Mouse (Mus musculus): ENCODE data around the gene Arsa. TPM values are rescaled to one million over a fixed set of nuclear protein-coding genes. Genes with fewer than 3 reads are reported as not detected.
A peak's percentile ranks its signal among the peaks of the same experiment; 100 is the strongest.

Arsa gene
- polyA plus RNA-seq, 1 experiment from 2014 or later = 22.1 TPM

DNA sequence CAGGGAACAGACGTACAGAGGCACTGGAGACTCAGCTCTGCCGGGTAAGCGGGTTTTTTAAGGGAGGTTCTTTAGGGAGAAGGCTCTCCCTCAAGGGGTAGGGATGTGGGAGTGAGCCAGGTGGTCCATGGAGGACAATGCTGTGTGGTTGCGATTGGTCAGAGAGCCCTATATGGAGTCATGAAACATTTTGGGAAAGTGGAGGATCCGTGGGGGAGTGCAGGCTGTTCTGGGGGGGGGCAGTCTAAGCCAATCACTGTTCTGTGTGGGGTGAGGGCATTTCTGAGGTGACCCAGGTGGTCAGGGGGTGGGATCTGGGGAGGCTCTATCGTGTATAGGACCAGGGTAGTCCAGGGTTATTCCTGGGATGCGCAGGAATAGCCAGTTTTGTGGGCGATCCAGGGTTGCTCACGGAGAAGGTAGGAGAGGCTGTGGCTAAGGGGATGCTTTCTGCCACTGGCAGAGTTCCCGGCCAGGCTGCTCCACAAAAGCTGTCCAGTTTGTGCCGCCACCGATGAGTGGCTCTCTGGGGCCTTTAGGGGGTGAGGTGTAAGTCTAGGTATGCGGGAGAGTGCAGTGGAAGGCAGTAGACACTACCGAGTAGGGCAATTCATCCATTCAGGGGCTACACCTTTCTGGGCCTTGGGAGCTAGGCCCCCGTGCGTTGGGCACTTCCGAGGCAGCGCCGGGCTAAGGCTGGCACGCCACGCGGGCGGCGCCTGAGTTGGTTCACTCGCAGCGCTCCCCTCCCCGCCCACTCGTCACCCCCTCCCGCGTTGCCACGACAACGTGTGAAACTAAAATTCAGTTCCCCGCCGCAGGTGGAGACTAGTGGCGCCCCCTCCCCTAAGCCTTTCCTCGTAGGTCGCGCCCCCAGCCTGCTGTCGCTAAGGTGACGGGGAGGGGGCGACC, 21.1 kb upstream of the Arsa start:
- Histone ChIP-seq H3K9me3 (ENCODE audit: control insufficient read depth, low read length) (no peaks in the 10 kb centered on the region), H3K27ac (ENCODE audit: low read length) (peak overlapping the region; percentile 63), H3K9ac (ENCODE audit: low read length) (peak overlapping the region; percentile 71), H3K36me3 (ENCODE audit: control insufficient read depth, insufficient read depth, low read length) (no peaks in the 10 kb centered on the region), H3K4me3 (ENCODE audit: low read length) (peak overlapping the region; percentile 68), H3K4me2 (ENCODE audit: low read depth, low read length) (peak overlapping the region; percentile 82), H3K27me3 (ENCODE audit: control insufficient read depth, insufficient read depth, low read depth, low read length) (peaks cover 9% of the 10 kb centered on the region), H3K4me1 (replicated peaks; ENCODE audit: control insufficient read depth, insufficient read depth, low read length) (peaks cover 11% of the 10 kb centered on the region)
- ATAC-seq (ENCODE audit: low read depth) = peak; percentile 10; the same call in 1 of the 2 replicates
- WGBS = 3% methylated on average over 41 of the region's 41 CpGs

DNA sequence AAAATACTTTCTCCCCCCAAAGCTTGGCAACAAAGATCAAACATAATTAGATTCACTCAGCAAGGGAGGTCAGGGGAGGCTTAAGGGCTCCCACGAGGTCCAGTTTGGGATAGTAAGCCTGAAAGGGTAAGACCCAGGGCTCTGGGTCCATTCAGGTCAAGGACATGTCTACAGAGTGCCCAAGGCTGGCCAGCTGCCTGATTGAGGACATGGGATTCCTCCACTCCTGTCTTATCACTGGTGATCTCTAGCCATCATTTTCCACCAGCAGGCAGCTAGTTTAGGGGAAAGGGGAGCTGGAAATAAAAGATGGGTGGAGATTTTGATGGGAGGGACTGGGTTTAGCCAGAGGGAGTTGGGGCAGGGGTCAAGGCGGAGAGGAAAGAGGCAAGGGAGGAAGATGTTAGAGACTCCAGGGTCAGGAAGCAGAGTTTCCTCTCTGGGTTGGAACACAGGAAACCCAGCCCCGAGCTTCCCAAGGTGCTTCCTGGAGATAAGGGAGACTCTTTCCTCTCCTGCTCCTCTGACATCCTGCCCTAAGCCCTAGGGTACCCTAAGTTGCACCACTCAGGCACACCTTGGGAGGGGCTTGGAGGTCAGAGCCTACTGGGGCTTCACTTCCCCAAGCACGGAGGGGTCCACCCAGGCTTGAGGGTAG, 20.3 kb upstream of the Arsa start:
- peak; percentile 70 for ATAC-seq (ENCODE audit: low read depth)
- WGBS = 19% methylated on average over 4 of the region's 4 CpGs
- Histone ChIP-seq H3K9me3 (ENCODE audit: control insufficient read depth, low read length) (no peaks in the 10 kb centered on the region), H3K36me3 (ENCODE audit: control insufficient read depth, insufficient read depth, low read length) (no peaks in the 10 kb centered on the region), H3K4me2 (ENCODE audit: low read depth, low read length) (no peak overlapping the region), H3K27ac (ENCODE audit: low read length) (peak overlapping the region; percentile 63), H3K9ac (ENCODE audit: low read length) (peak overlapping the region; percentile 71; the same call in 1 of the 2 replicates), H3K4me1 (replicated peaks; ENCODE audit: control insufficient read depth, insufficient read depth, low read length) (peaks cover 11% of the 10 kb centered on the region), H3K27me3 (ENCODE audit: control insufficient read depth, insufficient read depth, low read depth, low read length) (peaks cover 9% of the 10 kb centered on the region), H3K4me3 (ENCODE audit: low read length) (peak overlapping the region; percentile 68)

DNA sequence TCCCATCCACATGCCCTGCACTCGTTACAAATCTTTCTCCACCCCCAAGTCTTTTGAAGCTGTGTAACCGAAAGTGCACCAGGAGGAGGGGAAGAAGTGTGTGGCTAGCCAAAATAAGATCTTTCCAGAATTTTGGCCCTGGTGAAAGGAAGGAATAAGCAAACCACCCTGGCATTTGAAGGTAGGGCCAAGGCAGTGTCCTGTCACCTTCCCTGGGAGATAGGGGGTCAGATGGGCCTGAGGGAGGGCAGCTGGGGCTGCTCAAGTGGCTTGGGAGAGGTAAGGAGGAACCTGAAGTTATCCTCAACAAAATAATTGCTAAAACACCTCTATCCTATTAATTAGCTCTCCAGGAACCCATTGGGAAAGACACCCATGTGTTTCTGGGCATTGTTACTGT, 19.6 kb upstream of the Arsa start:
- H3K9me3 ChIP-seq (ENCODE audit: control insufficient read depth, low read length) = no peaks in the 10 kb centered on the region
- H3K9ac ChIP-seq (ENCODE audit: low read length) = no peak overlapping the region
- WGBS = 26% methylated on average over 2 of the region's 2 CpGs
- H3K27me3 ChIP-seq (ENCODE audit: control insufficient read depth, insufficient read depth, low read depth, low read length) = peaks cover 9% of the 10 kb centered on the region
- H3K36me3 ChIP-seq (ENCODE audit: control insufficient read depth, insufficient read depth, low read length) = no peaks in the 10 kb centered on the region
- no peak overlapping the region for H3K4me3 ChIP-seq (ENCODE audit: low read length)
- H3K4me1 ChIP-seq (replicated peaks; ENCODE audit: control insufficient read depth, insufficient read depth, low read length) = peaks cover 11% of the 10 kb centered on the region
- ATAC-seq (ENCODE audit: low read depth) = no peak
- no peak overlapping the region for H3K4me2 ChIP-seq (ENCODE audit: low read depth, low read length)
- H3K27ac ChIP-seq (ENCODE audit: low read length) = peak overlapping the region; percentile 59

DNA sequence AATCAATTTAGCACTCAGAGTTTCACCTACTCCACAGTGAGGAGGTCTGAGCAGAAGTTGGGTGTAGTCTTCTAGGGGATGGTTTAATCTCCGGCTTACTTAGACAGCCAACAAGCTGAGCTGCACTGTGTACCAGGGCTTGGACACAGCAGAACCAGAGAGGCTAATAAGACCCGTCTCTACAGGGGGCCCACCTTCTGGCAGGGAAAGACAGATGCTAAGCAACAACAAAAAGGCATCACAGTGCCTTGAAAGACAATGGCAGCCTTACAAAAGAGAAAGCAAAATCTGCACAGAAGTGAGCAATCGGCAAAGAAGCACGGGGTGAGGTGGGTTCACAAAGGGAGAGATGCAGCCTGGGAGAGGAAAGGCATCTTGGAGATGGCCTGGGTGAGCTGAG, 18.9 kb upstream of the Arsa start:
- H3K36me3 ChIP-seq (ENCODE audit: control insufficient read depth, insufficient read depth, low read length) = no peaks in the 10 kb centered on the region
- WGBS = 65% methylated on average over 4 of the region's 4 CpGs
- no peak overlapping the region for H3K4me3 ChIP-seq (ENCODE audit: low read length)
- peaks cover 9% of the 10 kb centered on the region for H3K27me3 ChIP-seq (ENCODE audit: control insufficient read depth, insufficient read depth, low read depth, low read length)
- H3K9ac ChIP-seq (ENCODE audit: low read length) = no peak overlapping the region
- peaks cover 11% of the 10 kb centered on the region for H3K4me1 ChIP-seq (replicated peaks; ENCODE audit: control insufficient read depth, insufficient read depth, low read length)
- no peaks in the 10 kb centered on the region for H3K9me3 ChIP-seq (ENCODE audit: control insufficient read depth, low read length)
- no peak for ATAC-seq (ENCODE audit: low read depth)
- no peak overlapping the region for H3K27ac ChIP-seq (ENCODE audit: low read length)
- no peak overlapping the region for H3K4me2 ChIP-seq (ENCODE audit: low read depth, low read length)

GRCm38 (mm10) chr15:89494970-89495369, 17.7 kb upstream of the Arsa start:
- WGBS = 80% methylated on average over 4 of the region's 4 CpGs
- H3K4me3 ChIP-seq (ENCODE audit: low read length) = no peak overlapping the region

DNA sequence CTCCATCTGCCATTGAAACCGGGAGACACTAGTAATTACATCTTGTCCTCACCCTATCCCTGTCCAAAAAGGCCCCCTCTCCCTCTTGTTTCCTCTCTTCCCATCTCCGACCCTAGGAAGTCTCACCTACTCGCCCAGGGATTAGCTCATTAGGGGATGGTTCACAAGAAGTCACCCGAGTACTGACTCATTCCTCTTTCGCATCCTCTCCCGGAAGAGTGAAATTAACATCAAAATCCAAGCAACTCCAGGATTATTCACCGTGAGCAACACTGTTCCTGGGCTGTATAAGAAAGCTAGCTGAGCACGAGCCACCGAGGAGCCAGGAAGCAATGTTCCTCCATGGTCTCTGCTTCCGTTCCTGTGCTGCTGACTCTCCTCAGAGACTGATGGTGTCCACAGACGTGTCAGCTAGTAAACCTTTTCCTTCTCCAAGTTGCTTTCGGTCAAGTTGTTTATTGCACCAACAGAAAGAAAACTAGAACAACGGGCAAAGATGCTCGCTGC, 11.4 kb upstream of the Arsa start:
- Histone ChIP-seq H3K4me2 (ENCODE audit: low read depth, low read length) (no peak overlapping the region), H3K36me3 (ENCODE audit: control insufficient read depth, insufficient read depth, low read length) (no peaks in the 10 kb centered on the region), H3K4me1 (replicated peaks; ENCODE audit: control insufficient read depth, insufficient read depth, low read length) (no peaks in the 10 kb centered on the region), H3K9me3 (ENCODE audit: control insufficient read depth, low read length) (no peaks in the 10 kb centered on the region), H3K27ac (ENCODE audit: low read length) (no peak overlapping the region), H3K4me3 (ENCODE audit: low read length) (no peak overlapping the region), H3K9ac (ENCODE audit: low read length) (no peak overlapping the region), H3K27me3 (ENCODE audit: control insufficient read depth, insufficient read depth, low read depth, low read length) (no peaks in the 10 kb centered on the region)
- ATAC-seq (ENCODE audit: low read depth) = no peak
- WGBS = 39% methylated on average over 14 of the region's 14 CpGs

More at GRCm38 (mm10) chr15:89494970-89495369, 17.7 kb upstream of the Arsa start:
- no peak overlapping the region for H3K27ac ChIP-seq (ENCODE audit: low read length)
- H3K27me3 ChIP-seq (ENCODE audit: control insufficient read depth, insufficient read depth, low read depth, low read length) = peaks cover 6% of the 10 kb centered on the region
- H3K4me1 ChIP-seq (replicated peaks; ENCODE audit: control insufficient read depth, insufficient read depth, low read length) = peaks cover 6% of the 10 kb centered on the region; the same call in 1 of the 2 replicates
- no peaks in the 10 kb centered on the region for H3K9me3 ChIP-seq (ENCODE audit: control insufficient read depth, low read length)
- H3K9ac ChIP-seq (ENCODE audit: low read length) = no peak overlapping the region
- no peaks in the 10 kb centered on the region for H3K36me3 ChIP-seq (ENCODE audit: control insufficient read depth, insufficient read depth, low read length)
- no peak for ATAC-seq (ENCODE audit: low read depth)
- no peak overlapping the region for H3K4me2 ChIP-seq (ENCODE audit: low read depth, low read length)

GRCm38 (mm10) chr15:89488182-89488581, 11.0 kb upstream of the Arsa start:
- no peak for ATAC-seq (ENCODE audit: low read depth)
- H3K9me3 ChIP-seq (ENCODE audit: control insufficient read depth, low read length) = no peaks in the 10 kb centered on the region
- no peak overlapping the region for H3K4me2 ChIP-seq (ENCODE audit: low read depth, low read length)
- no peak overlapping the region for H3K4me3 ChIP-seq (ENCODE audit: low read length)
- WGBS = 64% methylated on average over 12 of the region's 12 CpGs
- no peak overlapping the region for H3K27ac ChIP-seq (ENCODE audit: low read length)
- no peak overlapping the region for H3K9ac ChIP-seq (ENCODE audit: low read length)
- no peaks in the 10 kb centered on the region for H3K36me3 ChIP-seq (ENCODE audit: control insufficient read depth, insufficient read depth, low read length)
- no peaks in the 10 kb centered on the region for H3K4me1 ChIP-seq (replicated peaks; ENCODE audit: control insufficient read depth, insufficient read depth, low read length)
- H3K27me3 ChIP-seq (ENCODE audit: control insufficient read depth, insufficient read depth, low read depth, low read length) = no peaks in the 10 kb centered on the region

GRCm38 (mm10) chr15:89480584-89480983, 3.4 kb upstream of the Arsa start:
- Histone ChIP-seq H3K4me1 (replicated peaks; ENCODE audit: control insufficient read depth, insufficient read depth, low read length) (peaks cover 5% of the 10 kb centered on the region), H3K27ac (ENCODE audit: low read length) (peak overlapping the region; percentile 80), H3K9ac (ENCODE audit: low read length) (no peak overlapping the region), H3K9me3 (ENCODE audit: control insufficient read depth, low read length) (0 out of 2 replicates have a peak, but pooled peaks cover 2% of the 10 kb centered on the region), H3K4me2 (ENCODE audit: low read depth, low read length) (peak overlapping the region; percentile 20; the same call in 1 of the 2 replicates), H3K27me3 (ENCODE audit: control insufficient read depth, insufficient read depth, low read depth, low read length) (no peaks in the 10 kb centered on the region), H3K36me3 (ENCODE audit: control insufficient read depth, insufficient read depth, low read length) (no peaks in the 10 kb centered on the region), H3K4me3 (ENCODE audit: low read length) (no peak overlapping the region)
- 0 out of 2 replicates have a peak, but pooled peaks have one; percentile 8 for ATAC-seq (ENCODE audit: low read depth)
- WGBS = 49% methylated on average over 8 of the region's 8 CpGs

- no peak for ATAC-seq (ENCODE audit: low read depth)
- 0 out of 2 replicates have a peak, but pooled peaks cover 2% of the 10 kb centered on the region for H3K9me3 ChIP-seq (ENCODE audit: control insufficient read depth, low read length)
- no peak overlapping the region for H3K4me3 ChIP-seq (ENCODE audit: low read length)
- no peaks in the 10 kb centered on the region for H3K27me3 ChIP-seq (ENCODE audit: control insufficient read depth, insufficient read depth, low read depth, low read length)
- peaks cover 8% of the 10 kb centered on the region for H3K4me1 ChIP-seq (replicated peaks; ENCODE audit: control insufficient read depth, insufficient read depth, low read length)
- H3K36me3 ChIP-seq (ENCODE audit: control insufficient read depth, insufficient read depth, low read length) = no peaks in the 10 kb centered on the region
- no peak overlapping the region for H3K9ac ChIP-seq (ENCODE audit: low read length)
- no peak overlapping the region for H3K27ac ChIP-seq (ENCODE audit: low read length)
- no peak overlapping the region for H3K4me2 ChIP-seq (ENCODE audit: low read depth, low read length)
- WGBS = 85% methylated on average over 3 of the region's 3 CpGs
These were observed 1.4 kb upstream of the Arsa start for GRCm38 (mm10) chr15:89478622-89479021.
